Mouse (Mus musculus) liver, adult 2 months (tissue): ENCODE results near the gene Dph3.

Experiments
- CTCF ChIP-seq: fragments of 200-500 bp; IDR thresholded peaks from 2 replicates; pipeline ENCODE4 v1.5.1; 2011; ENCODE audit warnings: low read depth, low read length, control low read depth
- POLR2A ChIP-seq: fragments of 200-500 bp; IDR thresholded peaks from 2 replicates; pipeline ENCODE4 v1.6.1; 2011; ENCODE audit warnings: low read length, control low read depth; ENCODE audit not compliant: insufficient read depth; ENCODE audit errors: extremely low read depth

- TF ChIP-seq CTCF (no peak), POLR2A (no peak)
Observed at GRCm38 (mm10) chr14:32036482-32036881, 49.0 kb downstream of the Dph3 start.
